Mouse (Mus musculus) ES-E14 (cell line): ENCODE measurements at regions not wholly inside any gene's neighbourhood (a gene's known extent, or its start where the extent isn't known, plus 50 kb on each side); places are given as distances from the start of the nearest gene placed in this dataset.

Source experiments
- CHD2 ChIP-seq: IDR thresholded peaks from 2 replicates; pipeline ENCODE4 v1.6.1; 2014; ENCODE audit warnings: mild to moderate bottlenecking, low read depth, low read length, inconsistent platforms
- ZC3H11A ChIP-seq: IDR thresholded peaks from 2 replicates; pipeline ENCODE4 v1.6.1; 2012; ENCODE audit warnings: low read depth, mild to moderate bottlenecking, inconsistent platforms, low read length, borderline replicate concordance
- ZNF384 ChIP-seq: IDR thresholded peaks from 2 replicates; pipeline ENCODE4 v1.6.1; 2012; ENCODE audit warnings: low read depth, low read length, inconsistent platforms

DNA sequence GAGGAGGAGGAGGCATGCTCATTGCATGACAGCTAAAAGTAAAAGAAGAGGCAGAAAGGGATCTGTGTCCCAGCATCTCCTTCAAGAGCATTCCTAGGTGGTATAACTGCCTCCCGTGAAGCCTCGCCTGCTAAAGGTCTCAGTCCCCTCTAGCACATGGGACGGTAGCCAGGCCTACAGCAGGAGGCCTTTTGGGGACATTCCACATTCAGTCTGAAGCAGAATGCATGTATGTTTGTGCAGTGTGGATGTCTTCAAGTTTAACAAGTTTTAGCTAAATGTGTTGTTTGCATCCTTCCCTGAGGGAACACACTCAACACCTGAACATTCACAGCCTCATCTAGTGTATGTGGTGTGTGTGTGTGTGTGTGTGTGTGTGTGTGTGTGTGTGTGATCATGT is 64.8 kb upstream of the Gm11983 start:
- TF ChIP-seq ZC3H11A, result no peak
- TF ChIP-seq CHD2, result no peak
- no peak for TF ChIP-seq ZNF384
